Mouse (Mus musculus) retina, postnatal 7 days (tissue): ENCODE results near the gene Gm20388.

Experiments
- DNase-seq: peaks from one replicate; pipeline ENCODE4 v3.0.0-alpha.2; 2012; ENCODE audit warnings: low read depth, low spot score

Gene Gm20388

DNA sequence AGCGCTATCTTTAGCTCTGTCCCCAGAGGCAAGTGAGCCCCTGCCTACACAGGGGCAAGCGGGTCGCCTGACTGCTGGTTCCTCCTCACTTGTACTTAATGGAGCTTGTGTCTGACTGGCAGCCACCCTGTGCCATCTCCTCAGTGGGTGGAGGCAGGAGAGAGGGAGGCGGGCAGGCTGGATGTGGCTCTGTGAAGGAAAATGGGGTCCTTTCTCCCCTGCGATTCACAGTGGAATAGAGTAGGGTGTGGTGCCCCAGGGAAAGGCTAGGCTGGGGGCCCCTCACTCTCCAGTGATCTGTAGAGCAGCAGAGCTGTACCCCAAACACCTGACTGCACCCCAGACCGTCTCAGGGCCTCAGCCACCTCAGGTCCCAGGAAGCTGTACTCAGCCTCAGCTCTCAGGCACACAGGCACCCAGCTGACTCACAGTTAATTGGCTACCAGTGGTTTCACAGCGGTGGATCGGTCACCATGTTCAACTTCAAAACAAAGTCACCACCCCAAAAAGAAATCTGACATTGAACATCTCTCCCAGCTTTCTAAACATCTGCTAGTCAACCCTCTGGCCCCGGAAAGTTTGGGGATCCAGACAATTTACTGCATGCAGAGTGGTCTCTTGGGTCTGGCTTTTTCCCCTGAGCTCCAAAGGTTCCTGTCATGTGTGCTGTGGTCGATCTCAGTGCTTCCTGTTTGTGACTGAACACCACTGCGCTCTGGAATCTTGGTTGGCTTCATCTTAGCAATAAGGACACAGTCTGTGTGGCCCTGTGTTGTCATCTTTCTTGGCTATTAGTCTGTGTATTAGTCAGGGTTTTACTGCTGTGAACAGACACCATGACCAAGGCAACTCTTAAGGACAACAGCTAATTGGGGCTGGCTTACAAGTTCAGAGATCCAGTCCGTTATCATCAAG is 2434.8 kb downstream of the Gm20388 start:
- no peak for DNase-seq

DNA sequence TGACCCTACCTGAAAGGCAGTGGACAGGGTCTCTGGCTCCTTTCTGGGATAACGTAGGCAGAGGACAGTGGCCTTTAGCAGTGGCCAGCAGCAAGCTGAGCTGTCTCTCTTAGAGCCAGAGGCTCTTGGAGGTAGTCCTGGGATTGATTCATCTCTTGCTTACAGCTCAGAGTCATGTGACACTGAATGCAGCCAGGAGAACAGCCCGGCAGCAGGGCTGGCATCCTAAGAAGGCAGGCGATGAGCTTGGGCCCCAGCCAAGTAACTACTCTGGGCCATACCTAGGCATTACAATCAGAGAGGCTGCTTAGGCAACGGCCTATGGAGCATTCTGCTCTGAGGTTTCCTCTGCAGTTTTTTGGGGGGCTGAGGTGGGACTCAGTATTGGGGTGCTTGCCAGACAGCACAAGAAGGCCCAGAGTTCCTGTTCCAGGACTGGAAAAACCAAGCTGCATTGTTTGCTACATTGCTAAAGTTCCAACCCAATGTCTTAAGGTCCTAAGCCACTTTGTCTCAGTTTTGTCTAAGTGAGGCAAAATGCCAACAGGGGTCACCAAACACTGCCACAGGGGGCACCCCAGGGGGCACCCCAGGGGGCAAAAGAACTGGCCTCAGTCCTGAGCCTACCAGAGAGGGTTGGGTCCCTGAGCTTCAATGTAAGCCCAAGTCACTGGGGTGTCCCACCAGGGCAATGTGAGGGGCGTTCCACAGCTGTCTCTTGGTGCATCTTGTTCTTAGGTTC is 2437.3 kb downstream of the Gm20388 start:
- no peak for DNase-seq

DNA sequence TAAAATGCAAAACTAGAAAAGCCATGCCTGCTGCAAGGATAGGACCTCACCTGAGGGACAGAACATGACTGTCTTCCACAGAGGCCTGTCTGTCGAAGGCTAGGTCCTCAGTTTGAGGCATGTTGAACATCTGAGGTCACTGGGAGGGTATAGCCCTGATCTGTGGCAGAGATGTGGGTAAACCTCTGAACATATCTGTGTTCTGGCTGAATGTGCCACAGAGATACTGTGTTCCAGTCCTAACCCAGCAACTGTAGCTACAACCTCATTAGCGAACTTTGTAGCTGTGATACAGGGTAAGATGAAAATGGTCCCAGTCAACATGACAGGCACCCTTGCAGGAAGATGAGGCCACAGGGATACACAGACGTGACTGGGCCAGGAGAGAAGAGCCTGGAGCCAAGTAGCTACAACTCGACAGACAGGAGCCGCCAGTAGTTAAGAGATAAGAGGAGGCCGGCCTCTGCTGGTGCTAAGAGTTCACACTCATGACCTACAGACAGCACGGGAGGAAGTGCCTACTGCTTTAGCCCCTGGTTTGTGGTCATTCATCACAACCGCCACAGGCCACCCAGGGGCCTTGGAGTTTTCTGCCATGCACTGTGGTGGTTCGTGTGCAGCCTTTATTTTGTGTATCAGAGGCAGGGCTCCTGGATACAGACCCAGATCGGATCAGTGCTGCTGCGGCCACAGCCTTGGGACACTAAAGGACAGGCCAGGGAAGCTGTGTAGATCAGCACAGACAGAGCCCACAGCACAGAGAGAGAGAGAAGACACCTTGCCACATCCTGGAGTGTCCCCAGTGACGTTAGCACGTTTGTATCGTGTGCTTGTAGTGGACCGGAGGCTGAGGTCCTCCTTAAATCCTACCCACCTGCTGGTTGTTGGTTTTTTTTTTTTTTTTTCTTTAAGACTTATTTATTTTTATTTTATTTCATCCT is 2439.0 kb downstream of the Gm20388 start:
- no peak for DNase-seq

DNA sequence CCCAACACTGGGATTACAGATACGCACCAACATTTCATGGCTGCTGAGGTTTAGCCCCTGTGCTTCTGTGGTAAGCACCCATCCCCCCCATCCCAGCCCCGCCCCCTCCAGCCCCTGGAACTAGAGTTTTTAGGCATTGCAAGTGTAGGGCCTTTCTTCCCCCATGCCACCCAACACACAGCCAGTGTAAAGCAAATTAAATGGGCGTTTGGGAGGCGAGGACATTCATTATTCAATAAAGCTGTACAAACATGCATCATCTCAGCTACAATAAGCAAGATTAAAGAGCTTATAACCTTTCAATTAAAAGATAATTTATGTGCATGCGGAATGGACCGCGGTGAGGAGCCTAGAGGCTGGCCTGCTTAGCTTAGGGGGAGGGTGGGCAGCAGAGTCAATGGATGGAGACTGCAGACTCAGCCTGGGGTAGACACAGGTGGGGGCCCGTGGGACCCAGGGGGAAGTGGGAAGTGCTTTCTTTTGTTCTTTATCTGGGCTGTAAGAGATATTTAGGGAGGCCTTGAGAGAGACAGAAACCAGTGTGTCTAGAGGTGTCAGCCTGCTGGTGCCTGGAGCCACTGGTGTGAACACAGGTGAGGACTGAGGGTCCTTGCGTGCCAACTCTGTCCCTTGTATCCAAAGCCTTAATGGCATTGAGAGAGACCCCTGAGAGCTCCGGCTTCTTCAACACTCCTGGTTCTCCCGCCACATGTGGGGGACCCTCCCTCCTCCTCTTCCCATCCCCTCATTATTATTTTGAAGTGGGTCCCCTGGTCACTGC is 2439.9 kb downstream of the Gm20388 start:
- DNase-seq: no peak

DNA sequence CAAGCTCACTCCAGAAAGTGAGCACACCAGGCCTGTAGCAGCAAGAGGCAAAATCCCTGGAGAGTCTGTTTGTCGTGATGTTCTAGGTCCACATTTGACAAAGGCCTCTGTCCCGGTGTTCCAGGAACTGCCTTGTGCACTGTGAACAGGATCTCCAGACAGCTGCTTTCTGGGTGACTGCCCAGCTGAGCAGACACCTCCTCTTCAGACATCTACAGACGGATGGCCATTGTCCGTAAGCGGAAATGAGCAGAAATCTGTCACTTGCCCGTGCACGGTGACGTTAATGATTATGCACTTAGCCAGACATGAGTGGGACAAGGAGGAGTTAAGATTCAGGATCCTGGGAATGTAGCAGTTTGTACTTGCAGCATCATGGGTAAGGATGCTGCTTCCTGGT is 2443.5 kb downstream of the Gm20388 start:
- no peak for DNase-seq

DNA sequence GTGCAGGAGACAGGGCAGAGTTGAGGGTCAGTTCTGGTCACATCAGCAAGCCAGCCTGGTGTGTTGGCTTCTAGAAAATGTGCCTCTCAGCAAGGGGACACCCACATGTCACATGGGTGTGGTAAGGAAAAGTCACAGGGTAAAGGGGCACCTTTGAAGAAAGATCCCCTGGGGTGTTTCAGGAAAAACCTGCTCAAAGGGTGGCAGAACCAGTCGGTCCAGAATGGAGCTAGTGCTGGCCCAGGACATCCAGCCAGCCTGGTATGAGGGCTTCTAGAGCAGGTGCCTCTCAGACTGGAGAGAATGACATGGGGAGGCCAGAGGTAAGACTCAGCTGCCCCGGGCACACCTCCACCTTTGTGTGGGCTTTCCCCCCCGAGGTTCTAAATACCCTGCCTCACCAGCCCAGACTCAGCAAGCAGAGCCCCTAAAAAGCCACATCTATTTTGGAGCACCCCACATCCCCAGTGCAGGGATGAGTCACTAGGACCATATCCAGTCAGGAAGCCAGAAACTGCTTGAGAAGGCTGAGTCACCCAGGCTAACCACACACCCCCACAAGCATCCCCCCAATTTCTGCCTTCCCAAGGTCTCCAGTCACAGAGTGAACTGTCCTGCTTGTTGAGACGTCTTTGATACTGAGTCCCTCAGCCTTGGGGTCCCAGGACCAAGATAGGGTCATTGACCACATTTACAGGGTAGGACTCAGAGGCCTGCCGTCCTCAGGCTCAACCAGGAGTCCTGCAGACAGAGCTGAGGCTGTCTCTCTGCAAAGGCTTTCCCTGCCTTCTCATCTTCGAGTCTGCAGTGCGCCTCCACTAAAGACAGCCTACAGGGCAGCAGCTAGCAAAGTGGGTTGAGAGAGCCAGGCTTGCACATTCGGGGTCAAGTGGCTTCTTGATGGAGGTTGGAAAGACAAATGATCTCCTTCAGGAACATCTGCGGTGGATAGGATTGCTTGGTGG is 2445.3 kb downstream of the Gm20388 start:
- no peak for DNase-seq

DNA sequence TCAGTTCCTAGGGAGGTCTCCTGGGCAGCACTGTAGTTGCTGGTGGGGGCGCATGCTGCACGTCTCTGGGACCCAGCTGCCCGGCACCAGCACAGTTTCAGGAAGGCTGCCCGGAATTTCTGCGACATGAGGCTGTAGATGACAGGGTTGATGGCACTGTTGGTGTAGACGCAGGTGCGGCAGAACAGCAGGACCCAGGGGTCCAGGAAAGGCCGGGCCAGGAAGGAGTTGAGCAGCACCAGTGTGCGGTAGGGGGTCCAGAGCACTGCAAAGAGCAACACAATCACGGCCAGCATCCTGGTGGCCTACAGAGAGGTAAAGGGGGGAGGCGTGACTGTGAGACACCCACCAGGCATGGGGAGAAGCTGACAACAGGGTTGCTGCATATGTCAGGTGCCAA is 2446.6 kb downstream of the Gm20388 start:
- no peak for DNase-seq

DNA sequence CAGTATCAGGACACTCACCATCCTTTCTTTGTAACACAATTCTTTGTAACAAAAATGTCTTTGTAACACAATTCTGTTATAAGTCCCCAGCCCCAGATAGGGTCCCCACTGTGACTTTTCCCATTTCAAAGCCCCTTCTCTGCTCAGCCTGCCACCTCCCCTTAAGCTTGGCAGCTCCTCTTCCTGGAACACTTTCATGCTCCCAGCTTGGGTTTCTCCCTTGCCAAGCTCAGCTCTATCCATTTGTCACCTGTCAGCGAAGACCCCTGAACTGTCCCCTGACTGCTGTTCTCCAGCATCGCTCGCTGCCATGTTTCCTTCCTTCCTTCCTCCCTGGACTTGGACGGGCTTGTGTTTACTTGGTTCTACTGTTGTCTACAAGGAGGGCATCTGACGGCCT is 2447.0 kb downstream of the Gm20388 start:
- DNase-seq: no peak

DNA sequence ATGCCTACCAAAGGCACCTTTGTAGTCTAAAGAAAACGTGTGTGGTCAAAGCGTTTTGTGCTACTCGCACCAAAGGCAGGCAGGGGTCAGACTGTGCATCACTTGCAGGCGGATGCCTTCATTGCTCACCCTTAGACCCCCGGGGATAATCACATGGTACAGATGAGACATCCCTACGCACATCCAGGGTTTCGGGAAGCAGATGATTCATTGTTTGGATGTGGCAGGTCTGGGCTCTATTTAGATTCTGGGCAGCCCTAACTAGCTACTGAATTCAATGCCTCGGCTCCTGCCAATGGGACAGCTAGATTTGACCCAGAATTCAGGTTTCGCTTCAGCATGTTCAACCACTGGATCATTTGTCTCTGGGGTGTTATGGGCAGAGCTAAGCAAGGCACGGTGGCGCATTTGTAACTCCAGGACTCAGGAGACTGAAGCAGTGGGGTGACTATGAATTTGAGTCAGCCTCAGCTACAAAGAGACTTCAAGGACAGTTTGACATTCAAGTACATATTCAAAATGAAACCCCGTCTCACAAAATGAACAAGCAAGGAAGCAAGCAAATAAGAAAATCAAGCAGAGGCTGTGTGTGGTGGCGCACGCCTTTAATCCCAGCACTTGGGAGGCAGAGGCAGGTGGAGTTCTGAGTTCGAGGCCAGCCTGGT is 2448.6 kb downstream of the Gm20388 start:
- no peak for DNase-seq

DNA sequence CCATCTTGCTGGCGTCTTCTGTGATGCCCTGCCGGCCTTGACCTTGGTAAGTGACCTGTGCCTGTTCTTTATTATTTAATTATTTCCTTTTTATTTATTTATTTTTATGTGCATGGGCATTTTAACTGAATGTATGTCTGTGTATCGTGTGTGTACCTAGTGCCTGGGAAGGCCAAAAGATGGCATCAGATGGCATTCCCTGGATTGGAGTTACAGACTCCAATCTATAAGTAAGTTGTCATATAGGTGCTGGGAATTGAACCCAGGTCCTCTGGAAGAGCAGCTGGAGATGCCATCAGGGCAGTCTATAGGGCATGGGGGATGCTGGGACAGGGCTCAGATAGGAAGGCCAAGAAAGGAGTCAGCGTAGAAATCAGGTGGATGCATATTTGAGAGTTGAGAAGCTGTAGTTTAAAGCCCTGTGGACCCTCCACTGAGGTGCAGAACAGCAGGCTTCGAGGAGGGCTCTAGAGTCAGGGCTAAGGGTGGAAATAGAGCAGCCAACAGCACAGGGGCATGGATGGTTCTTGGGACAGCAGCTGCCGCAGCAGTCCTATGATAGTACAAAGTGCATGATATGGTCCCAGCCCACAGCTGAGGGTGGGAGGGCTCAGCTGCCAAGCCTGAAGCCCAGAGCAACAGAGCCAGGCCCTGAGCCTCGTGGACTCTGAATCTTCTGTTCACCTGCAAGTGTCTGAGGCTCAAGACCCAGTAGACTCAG is 2450.2 kb downstream of the Gm20388 start, which contains the start of gene Trhr2:
Gene Trhr2, minus strand, starts transcription at position 51 of the 721 bp plus-strand sequence.
- no peak for DNase-seq

DNA sequence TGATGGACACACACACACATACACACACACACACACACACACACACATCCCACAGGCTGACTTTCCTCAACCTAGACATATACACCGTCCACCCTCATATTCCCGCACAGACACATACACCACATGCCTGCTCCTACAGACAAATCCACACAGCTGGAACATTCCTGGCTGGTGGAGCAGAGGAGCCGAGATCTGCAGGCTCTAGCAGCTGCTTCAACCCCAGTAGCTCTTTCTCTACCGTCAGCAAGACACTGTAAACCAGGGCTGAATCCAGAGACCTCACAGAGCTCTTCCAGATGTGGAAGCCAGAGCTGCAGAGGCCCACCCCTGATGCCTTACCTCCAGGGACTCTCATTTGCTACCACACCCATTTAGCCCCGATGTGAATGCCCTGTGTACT is 2451.6 kb downstream of the Gm20388 start:
- DNase-seq: no peak

DNA sequence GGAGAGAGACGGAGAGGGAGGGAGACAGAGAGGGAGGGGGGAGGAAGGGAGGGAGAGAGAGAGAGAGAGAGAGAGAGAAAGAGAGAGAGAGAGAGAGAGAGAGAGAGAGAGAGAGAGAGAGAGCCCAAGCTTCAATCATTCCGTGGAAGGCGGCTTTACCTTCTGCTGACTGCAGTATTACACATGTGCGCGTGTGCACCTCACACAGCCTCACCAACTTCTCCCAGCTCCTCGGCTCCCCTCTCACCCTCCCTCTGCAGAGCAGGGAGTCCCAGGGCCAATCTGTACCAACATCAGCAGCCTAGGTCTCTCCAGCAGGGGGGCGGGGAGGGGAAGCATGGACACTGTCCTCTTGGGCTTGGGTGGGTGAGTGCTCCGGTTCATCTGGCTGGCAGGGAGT is 2452.3 kb downstream of the Gm20388 start:
- no peak for DNase-seq

DNA sequence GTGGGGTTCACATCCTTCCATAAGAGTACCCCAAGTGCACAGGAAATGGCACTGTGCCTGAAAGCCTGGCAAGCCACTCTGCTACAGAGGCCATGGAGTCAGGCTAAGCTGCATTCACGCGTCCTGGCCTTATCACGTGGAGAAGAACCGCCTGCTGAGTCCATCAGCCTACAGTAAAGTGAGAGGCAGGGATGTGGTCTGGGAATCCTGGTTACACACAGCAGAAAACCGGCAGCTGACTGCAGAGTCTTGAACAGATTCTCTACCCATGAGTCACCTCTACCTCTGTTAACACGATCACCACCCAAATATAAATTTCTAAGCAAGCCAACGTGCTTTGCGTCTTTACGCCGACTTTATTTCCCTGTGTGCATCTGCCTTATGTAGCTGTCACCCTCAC is 2457.9 kb downstream of the Gm20388 start:
- no peak for DNase-seq

DNA sequence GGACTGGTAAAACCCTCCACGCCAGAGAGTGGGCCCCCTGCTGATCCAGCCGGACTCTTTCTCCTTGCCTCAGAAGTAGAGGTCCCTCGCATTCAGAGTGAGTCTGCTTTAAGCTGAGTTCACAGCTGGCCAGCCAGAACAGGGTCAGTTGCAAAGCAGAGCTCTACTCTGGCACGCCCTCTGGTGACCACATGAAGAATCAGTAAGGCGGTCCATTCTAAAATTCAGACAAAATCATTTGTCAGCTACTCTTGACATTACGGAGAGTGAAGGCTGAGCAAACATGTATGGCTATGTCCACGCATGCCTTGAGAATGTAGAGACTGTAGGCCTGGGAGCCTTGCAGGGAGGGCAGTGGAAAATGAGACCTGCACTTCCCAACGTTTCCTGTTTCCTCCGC is 2459.0 kb downstream of the Gm20388 start:
- peak; percentile 49 for DNase-seq

DNA sequence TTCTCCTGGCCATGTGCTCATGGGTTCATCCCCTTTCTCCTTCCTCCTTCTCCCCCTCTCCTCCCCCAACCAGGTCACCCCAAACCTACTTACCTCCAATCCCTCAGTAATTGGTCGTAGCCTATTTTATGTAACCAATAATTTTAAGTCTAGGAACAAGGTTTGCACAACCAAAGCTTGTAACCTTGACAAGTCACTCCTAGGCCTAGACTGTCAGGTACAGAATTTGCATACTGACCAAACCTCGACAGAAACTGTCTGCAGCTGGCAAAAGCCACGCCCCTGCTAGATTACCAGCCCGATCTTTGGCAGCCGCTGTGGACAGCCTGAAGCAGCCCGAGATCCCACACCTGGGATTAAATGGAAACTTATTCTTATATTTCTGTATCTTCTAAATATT is 2461.1 kb downstream of the Gm20388 start:
- no peak for DNase-seq

DNA sequence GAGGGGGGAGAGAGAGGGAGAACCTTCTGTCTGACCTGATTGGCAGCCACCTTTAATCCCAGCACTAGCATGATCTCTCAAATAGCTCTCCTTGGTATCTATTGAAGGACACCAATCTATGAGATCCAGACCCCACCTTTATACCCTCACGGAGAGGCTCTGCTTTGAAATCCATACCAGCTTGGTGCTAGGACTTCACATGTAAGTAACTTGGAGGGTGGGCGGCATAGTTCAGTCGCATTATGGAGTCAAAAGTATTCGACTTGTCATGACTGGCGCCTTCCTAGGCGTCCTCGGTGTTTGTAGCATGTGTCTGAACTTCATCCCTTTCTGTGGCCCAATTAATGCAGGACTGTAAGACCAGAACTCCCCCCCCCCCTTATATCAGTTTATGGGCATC is 2464.7 kb downstream of the Gm20388 start:
- no peak for DNase-seq

DNA sequence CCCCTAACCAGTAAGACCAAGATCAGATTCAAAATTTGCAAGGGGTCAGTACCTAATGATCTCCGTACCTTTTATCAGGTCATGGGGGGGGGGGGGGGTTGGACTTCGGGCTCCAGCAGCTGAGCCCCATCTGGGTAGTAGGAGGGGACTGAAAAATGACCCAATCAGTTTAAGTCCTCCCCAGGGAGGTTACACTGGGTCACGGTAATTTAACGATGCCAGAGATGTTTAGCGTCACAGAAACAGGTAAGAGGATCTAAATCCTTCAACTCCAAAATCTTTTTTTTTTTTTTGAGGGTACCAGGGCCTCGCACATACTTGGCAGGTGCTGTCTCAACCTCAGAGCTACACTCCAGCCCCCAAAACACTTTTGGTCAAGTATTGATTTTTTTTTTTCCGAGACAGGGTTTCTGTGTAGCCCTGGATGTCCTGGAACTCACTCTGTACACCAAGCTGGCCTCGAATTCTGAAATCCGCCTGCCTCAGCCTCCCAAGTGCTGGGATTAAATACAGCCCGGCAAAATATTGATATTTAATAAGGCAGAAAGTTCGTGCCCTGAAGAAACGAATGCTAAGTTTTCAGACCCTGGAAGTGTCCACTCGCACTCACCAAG is 2465.2 kb downstream of the Gm20388 start:
- no peak for DNase-seq
